Mouse (Mus musculus) spleen, adult 2 months (tissue): ENCODE results near the gene Zfp687. TPM values are rescaled to one million over a fixed set of nuclear protein-coding genes. Genes with fewer than 3 reads are reported as not detected.

Experiments
- DNase-seq, 2 experiments: peaks; one replicate each; pipeline versions ENCODE4 v3.0.0 to v3.0.0-alpha.2; 2012 to 2021; ENCODE audit warnings: low spot score in 2 of 2, low read depth in 1 of 2
- H3K27ac ChIP-seq: fragments of 200-500 bp; 2 replicates; pipeline ENCODE4 v1.5.1; 2012; ENCODE audit warnings: low read length, inconsistent platforms; ENCODE audit not compliant: insufficient read depth
- H3K27me3 ChIP-seq: fragments of 200-500 bp; 2 replicates; pipeline ENCODE4 v1.6.1; 2012; ENCODE audit warnings: mild to moderate bottlenecking, moderate library complexity, low read length, inconsistent platforms; ENCODE audit not compliant: control insufficient read depth, insufficient read depth
- H3K36me3 ChIP-seq: fragments of 200-500 bp; 2 replicates; pipeline ENCODE4 v1.6.1; 2012; ENCODE audit warnings: mild to moderate bottlenecking, low read length, inconsistent platforms; ENCODE audit not compliant: control insufficient read depth, insufficient read depth
- H3K4me1 ChIP-seq: fragments of 200-500 bp; 2 replicates; pipeline ENCODE4 v1.6.1; 2011; ENCODE audit warnings: inconsistent platforms; ENCODE audit not compliant: control insufficient read depth, insufficient read depth, insufficient read length
- H3K4me3 ChIP-seq: fragments of 200-500 bp; 2 replicates; pipeline ENCODE4 v1.5.1; 2011; ENCODE audit warnings: mild to moderate bottlenecking, inconsistent platforms; ENCODE audit not compliant: insufficient read depth, insufficient read length; ENCODE audit errors: extremely low read depth
- CTCF ChIP-seq: fragments of 200-500 bp; IDR thresholded peaks from 2 replicates; pipeline ENCODE4 v1.5.1; 2011; ENCODE audit warnings: mild to moderate bottlenecking, inconsistent platforms; ENCODE audit not compliant: insufficient read depth, insufficient read length, insufficient replicate concordance; ENCODE audit errors: extremely low read depth
- POLR2A ChIP-seq: fragments of 200-500 bp; IDR thresholded peaks from 2 replicates; pipeline ENCODE4 v1.6.1; 2011; ENCODE audit warnings: low read depth, low read length, inconsistent platforms
- WGBS: fragments of 180-500 bp; shearing (Covaris S2); methylation state at CpG from one replicate; pipeline ENCODE4 v1.1.7; 2018; 5-methylcytosine and 5-hydroxymethylcytosine counted together
- polyA plus RNA-seq: library from polyadenylated mRNA; depleted of rRNA; stranded (reverse); fragments of >200 nt; gene quantifications from 2 replicates; pipeline ENCODE4 v1.2.3, GENCODE M21; 2012

Zfp687 gene
- polyA plus RNA-seq, 1 experiment, result 18.5 TPM

DNA sequence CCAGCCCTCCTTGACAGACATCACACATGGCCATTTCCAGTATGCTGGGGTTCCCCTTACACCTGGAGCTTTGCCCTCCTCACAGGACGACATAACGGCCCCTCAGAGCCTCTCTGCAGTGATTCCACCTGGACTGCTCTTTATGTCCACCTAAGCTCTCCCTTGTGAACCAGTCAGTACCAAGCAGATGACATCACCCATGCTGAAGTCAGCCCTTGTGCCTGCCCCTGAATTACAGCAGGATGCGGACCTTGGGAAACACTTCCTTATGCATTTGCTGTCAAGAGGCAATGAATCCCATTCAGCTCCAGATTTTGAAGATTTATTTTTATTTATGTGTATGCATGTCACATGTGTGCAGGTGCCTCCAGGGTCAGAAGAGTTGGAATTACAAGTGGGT lies 32.7 kb upstream of the Zfp687 start:
- DNase-seq, result no peak
- 67% methylated on average over 3 of the region's 3 CpGs for WGBS

GRCm38 (mm10) chr3:95046462-95047057 lies 31.3 kb upstream of the Zfp687 start:
- Histone ChIP-seq H3K27ac (no peak overlapping the region), H3K27me3 (0 out of 2 replicates have a peak, but pooled peaks cover 2% of the 10 kb centered on the region), H3K36me3 (no peaks in the 10 kb centered on the region), H3K4me3 (no peak overlapping the region), H3K4me1 (peaks cover 3% of the 10 kb centered on the region; the same call in 1 of the 2 replicates)
- no peak for TF ChIP-seq CTCF
- TF ChIP-seq POLR2A, result no peak
- no peak for DNase-seq
- 77% methylated on average over 11 of the region's 11 CpGs for WGBS

More for the DNA sequence above, 32.7 kb upstream of the Zfp687 start:
- Histone ChIP-seq H3K4me3 (no peak overlapping the region), H3K27ac (no peak overlapping the region; the same call in 1 of the 2 replicates), H3K4me1 (no peaks in the 10 kb centered on the region), H3K36me3 (no peaks in the 10 kb centered on the region), H3K27me3 (0 out of 2 replicates have a peak, but pooled peaks cover 2% of the 10 kb centered on the region)
- TF ChIP-seq POLR2A, result no peak

- TF ChIP-seq CTCF, result no peak
- TF ChIP-seq POLR2A, result no peak
- H3K27me3 ChIP-seq, result no peaks in the 10 kb centered on the region
- no peak for DNase-seq
- no peaks in the 10 kb centered on the region for H3K36me3 ChIP-seq
- H3K4me1 ChIP-seq, result peaks cover 4% of the 10 kb centered on the region; the same call in 1 of the 2 replicates
- H3K4me3 ChIP-seq, result no peak overlapping the region
- WGBS, result 57% methylated on average over 6 of the region's 6 CpGs
- 0 out of 2 replicates have a peak overlapping the region, but pooled peaks have one; percentile 21 for H3K27ac ChIP-seq
Observed at GRCm38 (mm10) chr3:95043251-95043650, 28.0 kb upstream of the Zfp687 start.

DNA sequence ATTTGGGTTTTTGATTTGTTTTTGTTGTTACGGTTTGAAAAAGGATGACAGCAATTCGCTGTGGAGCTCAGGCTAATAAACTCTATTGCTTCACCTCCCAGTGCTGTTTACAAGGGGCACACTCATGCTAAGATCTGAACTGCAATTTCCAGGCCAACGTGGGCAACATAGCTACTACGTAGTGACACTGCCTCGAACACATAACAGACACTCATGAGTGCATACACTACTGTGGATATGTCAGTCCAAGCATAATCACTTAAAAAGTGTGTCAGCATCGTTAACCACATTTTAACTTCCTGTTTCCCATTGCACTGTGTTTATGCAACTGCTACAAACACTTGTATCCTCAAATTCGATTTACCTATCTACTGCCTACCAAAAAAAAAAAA lies 27.6 kb upstream of the Zfp687 start:
- Histone ChIP-seq H3K27ac (peak overlapping the region; percentile 76), H3K4me3 (peak overlapping the region; percentile 37), H3K27me3 (no peaks in the 10 kb centered on the region), H3K4me1 (peaks cover 4% of the 10 kb centered on the region; the same call in 1 of the 2 replicates), H3K36me3 (0 out of 2 replicates have a peak, but pooled peaks cover 2% of the 10 kb centered on the region)
- TF ChIP-seq POLR2A (no peak), CTCF (no peak)
- WGBS, result 1% methylated on average over 7 of the region's 7 CpGs
- peak in 1 of 2 experiments; percentile 27 for DNase-seq

DNA sequence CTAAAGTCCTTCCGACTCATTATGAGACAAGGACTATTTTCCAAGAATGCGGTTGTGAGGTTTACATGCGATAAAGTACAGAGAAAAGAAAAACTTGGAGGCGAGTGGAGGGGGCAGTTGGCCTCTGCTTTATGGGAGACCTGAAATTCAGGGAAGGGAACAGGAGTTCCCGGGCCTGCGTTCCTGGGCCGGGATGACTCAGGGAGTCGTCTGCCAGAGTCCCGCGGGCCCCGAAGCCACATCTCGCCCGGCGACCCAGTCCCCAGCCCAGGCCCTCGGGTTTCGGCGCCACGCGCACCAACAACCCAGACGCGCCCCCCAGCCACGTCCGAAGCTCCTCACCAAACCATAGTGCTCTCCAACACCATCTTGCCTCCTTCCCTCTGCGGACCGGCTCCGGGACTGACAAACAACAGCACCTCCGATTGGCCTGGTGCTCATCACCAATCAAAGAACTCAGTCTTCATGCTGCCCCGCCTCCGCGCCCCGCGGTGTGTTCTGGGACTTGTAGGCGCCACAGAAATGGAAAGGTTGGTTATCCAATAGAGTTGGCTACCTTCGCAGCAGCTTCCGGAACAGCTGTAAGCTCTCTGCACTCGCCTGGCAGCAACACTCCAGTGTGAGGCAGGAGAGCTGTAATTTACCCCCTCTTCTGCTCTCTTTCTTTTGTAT lies 27.1 kb upstream of the Zfp687 start, which contains the start of gene Psmd4:
Gene Psmd4 (minus strand): TSS at position 449 of the 672 bp plus-strand sequence.
- Histone ChIP-seq H3K27me3 (no peaks in the 10 kb centered on the region), H3K27ac (peak within 1 kb of the TSS; percentile 76), H3K36me3 (0 out of 2 replicates have a peak, but pooled peaks cover 3% of the 10 kb centered on the region), H3K4me3 (peak within 1 kb of the TSS; percentile 75), H3K4me1 (peaks cover 4% of the 10 kb centered on the region; the same call in 1 of the 2 replicates)
- under 1% methylated on average over 36 of the region's 36 CpGs for WGBS
- peak; percentile 92 to 97 for DNase-seq
- TF ChIP-seq CTCF, result no peak
- peak; percentile 76 for TF ChIP-seq POLR2A

DNA sequence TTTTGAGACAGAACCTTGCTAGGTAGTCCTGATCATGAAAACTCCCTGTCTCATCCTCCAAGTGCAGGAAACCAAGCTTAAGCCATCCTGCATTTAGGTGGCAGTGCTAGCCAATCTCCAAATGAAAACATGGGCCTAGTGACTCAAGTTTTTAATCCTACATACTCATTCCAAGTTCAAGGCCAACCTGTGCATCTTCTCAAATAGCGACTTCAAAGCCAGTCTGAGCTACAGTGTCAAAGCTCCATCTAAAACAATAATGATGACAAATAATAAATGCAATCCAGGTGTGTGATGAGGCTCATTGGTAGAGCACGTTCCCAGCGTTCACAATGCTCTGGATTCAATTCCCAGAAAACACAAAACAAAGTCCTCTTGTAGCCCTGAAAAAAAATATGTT lies 26.4 kb upstream of the Zfp687 start:
- WGBS, result 23% methylated on average over 3 of the region's 3 CpGs
- Histone ChIP-seq H3K4me3 (peak overlapping the region; percentile 75), H3K4me1 (peaks cover 4% of the 10 kb centered on the region; the same call in 1 of the 2 replicates), H3K36me3 (peaks cover 3% of the 10 kb centered on the region; the same call in 1 of the 2 replicates), H3K27ac (no peak overlapping the region), H3K27me3 (no peaks in the 10 kb centered on the region)
- no peak for DNase-seq
- TF ChIP-seq CTCF (no peak), POLR2A (no peak)
